Mouse (Mus musculus) olfactory bulb, adult 2 months (tissue): ENCODE results near the gene Ptpn1.

Experiments
- CTCF ChIP-seq: fragments of 200-500 bp; IDR thresholded peaks from 2 replicates; pipeline ENCODE4 v1.5.1; 2012; ENCODE audit warnings: low read depth, mild to moderate bottlenecking, low read length, moderate library complexity; ENCODE audit not compliant: insufficient read depth
- POLR2A ChIP-seq: fragments of 200-500 bp; IDR thresholded peaks from 2 replicates; pipeline ENCODE4 v1.6.1; 2012; ENCODE audit warnings: mild to moderate bottlenecking, low read depth, low read length, moderate library complexity; ENCODE audit not compliant: insufficient read depth

- no peak for TF ChIP-seq POLR2A
- TF ChIP-seq CTCF = no peak
Measured at GRCm38 (mm10) chr2:167935956-167936355, 4.1 kb downstream of the Ptpn1 start.
